Mouse (Mus musculus) brain, embryonic 14.5 days (tissue): ENCODE measurements at regions not wholly inside any gene's neighbourhood (a gene's known extent, or its start where the extent isn't known, plus 50 kb on each side); places are given as distances from the start of the nearest gene placed in this dataset.

ENCODE experiments used
- DNase-seq: peaks from one replicate; pipeline ENCODE4 v3.0.0-alpha.2; 2011; ENCODE audit warnings: low read depth
- CTCF ChIP-seq: fragments of 200-500 bp; IDR thresholded peaks from 2 replicates; pipeline ENCODE4 v1.5.1; 2012; ENCODE audit warnings: inconsistent platforms, mild to moderate bottlenecking, moderate library complexity, borderline replicate concordance; ENCODE audit not compliant: insufficient read depth, insufficient read length; ENCODE audit errors: extremely low read depth
- POLR2A ChIP-seq: fragments of 200-500 bp; IDR thresholded peaks from 2 replicates; pipeline ENCODE4 v1.6.1; 2012; ENCODE audit warnings: mild to moderate bottlenecking, inconsistent platforms, borderline replicate concordance; ENCODE audit not compliant: poor library complexity, insufficient read depth, insufficient read length, severe bottlenecking; ENCODE audit errors: extremely low read depth

- TF ChIP-seq CTCF (no peak), POLR2A (no peak)
- DNase-seq, result no peak
Observed at GRCm38 (mm10) chr1:159034952-159035351, 54.7 kb upstream of the Pappa2 start.

GRCm38 (mm10) chr1:159036371-159036770, 56.1 kb upstream of the Pappa2 start:
- no peak for DNase-seq
- TF ChIP-seq CTCF (no peak), POLR2A (no peak)

DNA sequence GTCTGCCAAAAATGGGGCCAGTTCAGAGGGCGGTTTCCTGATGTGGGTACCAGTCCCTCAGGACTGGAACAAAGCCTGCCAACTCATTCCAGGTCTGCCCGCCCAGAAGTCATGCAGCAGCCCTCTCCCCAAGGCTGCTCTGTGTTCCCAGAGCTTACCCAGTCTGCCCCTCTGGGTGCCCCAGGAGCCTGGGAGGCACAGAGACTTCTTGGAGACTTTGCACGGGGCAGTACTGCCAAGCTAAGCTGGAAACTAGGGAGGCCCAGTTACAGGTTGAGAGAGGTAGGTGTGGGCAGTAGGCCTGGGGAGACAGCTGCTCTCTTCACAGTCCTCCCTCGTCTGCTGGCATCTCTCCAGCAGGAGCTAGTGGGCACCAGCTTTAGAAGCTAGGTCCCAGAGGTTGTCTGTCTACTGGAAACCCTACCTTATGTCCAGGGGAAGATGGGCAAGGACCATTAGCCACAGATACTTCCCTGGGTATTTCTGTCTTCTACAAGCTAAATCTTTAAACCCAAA, 65.6 kb upstream of the Pappa2 start:
- TF ChIP-seq CTCF, result no peak
- no peak for DNase-seq

DNA sequence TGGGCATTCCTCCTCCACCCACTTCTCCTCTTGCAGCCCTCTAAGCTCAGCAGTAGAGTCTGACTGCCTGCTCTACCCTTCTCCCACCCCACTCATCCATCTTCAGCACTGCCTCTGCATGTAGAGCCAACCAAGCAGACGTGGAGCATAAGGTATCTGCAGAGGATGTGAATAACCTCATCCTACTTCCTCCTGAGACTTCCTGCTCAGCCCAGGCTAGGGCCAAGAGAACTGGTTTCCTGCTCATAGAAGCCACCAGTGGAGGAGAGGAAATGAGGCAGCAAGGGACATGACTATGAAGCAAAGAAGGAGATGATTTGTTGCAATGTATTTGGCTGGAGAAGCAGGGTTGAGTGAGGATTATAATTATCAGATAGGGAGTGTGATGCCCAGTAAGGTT, 84.7 kb upstream of the Pappa2 start:
- DNase-seq, result no peak
- no peak for TF ChIP-seq POLR2A
- TF ChIP-seq CTCF, result no peak

DNA sequence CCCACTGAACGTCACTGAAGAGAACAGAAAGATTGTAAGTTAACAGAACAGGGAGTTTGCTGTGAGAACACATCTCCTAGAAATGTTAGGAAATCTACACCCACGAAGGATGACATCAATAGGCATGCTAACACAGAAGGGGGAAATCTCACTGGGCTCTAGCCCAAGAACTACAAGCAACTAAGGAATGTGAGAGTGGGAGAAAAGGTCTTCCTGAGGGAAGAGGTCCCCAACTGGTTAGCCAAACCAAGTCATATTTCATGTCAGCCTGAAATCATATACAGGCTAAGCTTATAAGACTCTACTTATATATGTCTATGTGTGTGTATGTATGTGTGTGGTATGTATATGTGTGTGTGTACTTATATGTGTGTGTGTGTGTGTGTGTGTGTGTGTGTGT, 118.9 kb upstream of the Pappa2 start:
- no peak for TF ChIP-seq CTCF
- no peak for TF ChIP-seq POLR2A
- DNase-seq, result peak; percentile 2

- TF ChIP-seq CTCF (no peak), POLR2A (no peak)
- DNase-seq, result no peak
Observed at GRCm38 (mm10) chr1:159122201-159122600, 109.9 kb upstream of the Cop1 start.

GRCm38 (mm10) chr1:159124874-159125273, 107.2 kb upstream of the Cop1 start:
- no peak for DNase-seq

DNA sequence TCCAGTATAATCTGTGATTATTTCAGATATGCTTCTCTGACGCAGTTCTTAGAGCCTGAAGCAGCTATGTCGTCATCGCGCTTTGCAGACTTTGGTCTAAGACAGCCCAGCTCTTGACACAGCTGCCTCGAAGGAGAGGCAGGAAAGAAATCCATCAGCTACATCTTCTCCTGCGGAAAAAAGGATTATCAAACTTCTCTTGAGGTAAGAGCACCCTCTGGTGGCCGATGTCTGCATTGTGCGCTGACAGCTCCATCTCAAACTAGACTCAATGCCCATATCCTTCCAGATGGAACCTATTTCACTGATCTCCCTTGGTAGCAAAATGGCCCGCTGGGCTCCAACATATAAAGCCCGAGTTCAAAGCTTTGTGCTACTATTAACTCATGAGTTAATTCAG, 96.8 kb upstream of the Cop1 start:
- peak; percentile 92 for DNase-seq
- no peak for TF ChIP-seq POLR2A
- TF ChIP-seq CTCF, result peak; percentile 90

More at GRCm38 (mm10) chr1:159124874-159125273, 107.2 kb upstream of the Cop1 start:
- TF ChIP-seq CTCF (no peak), POLR2A (no peak)

- peak; percentile 62 for DNase-seq
- TF ChIP-seq POLR2A, result no peak
- TF ChIP-seq CTCF, result no peak
Observed at GRCm38 (mm10) chr1:159147788-159148497, 84.2 kb upstream of the Cop1 start.

DNA sequence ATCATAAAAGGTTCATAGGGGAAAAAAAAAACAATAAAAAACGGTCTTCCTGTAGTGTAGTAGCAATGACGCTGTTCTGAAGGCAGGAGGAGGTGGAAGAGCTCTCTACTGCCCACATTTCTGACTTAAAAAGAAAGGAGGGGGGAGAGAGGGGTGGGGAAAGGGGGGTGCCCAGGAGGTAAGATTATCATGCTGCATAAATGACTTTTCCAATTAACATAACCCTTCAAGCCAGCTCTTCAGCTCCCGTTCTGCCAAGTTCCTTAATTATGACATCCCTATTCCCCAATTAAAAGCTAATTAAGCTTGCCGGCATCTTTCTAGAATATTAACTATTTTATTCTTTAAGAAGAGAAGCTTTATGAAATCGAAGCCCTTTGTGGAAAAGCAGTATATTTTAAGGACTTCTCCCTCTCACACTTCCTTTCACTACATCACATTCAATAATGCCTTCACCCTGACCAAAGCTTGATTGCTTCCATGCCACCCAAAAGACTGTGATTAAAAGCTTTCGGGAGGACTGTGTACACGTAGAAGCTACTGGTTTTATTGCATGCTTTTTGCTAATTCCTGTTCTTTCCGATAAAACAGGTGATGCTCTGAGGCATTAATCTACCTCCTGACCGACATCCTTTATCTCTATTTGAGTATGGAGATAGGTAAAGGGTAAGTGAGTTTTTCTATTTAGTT, 83.5 kb upstream of the Cop1 start:
- peak; percentile 87 for DNase-seq
- TF ChIP-seq CTCF (no peak), POLR2A (no peak)

- TF ChIP-seq CTCF, result no peak
- no peak for TF ChIP-seq POLR2A
- DNase-seq, result no peak
Observed at GRCm38 (mm10) chr1:159149207-159149606, 82.9 kb upstream of the Cop1 start.

GRCm38 (mm10) chr1:159149721-159150120, 82.4 kb upstream of the Cop1 start:
- TF ChIP-seq CTCF, result no peak
- no peak for TF ChIP-seq POLR2A

DNA sequence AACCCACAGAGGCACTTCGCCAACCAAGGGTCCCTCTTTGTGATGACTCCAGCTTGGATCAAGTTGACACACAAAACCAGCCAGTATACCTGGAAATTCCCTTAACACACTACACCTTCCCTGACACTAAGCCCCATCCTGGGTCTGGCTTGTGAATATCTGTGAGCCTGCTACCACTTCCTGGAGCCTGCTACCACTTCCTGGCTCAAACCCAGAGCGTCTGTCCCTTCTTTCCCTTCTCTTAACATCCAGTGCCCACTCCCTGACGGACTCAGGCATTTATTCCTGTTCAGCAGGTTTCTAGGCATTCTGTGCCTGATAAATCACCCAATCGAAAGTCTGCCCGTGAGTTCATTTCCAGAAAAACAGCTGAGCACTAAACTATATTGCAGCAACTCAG, 81.8 kb upstream of the Cop1 start:
- no peak for DNase-seq
- TF ChIP-seq CTCF, result no peak
- TF ChIP-seq POLR2A, result no peak

More at GRCm38 (mm10) chr1:159149721-159150120, 82.4 kb upstream of the Cop1 start:
- DNase-seq, result no peak
